Mouse (Mus musculus) liver, embryonic 15.5 days (tissue): ENCODE results near the gene Usp32. TPM values are rescaled to one million over a fixed set of nuclear protein-coding genes. Genes with fewer than 3 reads are reported as not detected.

Experiments used
- ATAC-seq: fragments of 200-750 bp; cut with Nextera tagmentation; 2 replicates; pipeline ENCODE4 v1.8.0; 2017; ENCODE audit warnings: moderate number of reproducible peaks, mild to moderate bottlenecking, moderate library complexity; ENCODE audit not compliant: insufficient read depth
- H3K27ac ChIP-seq: fragments of 300-500 bp; sonication (generic); replicated peaks from 2 replicates; pipeline ENCODE4 v1.5.1; 2015; ENCODE audit warnings: mild to moderate bottlenecking, inconsistent platforms
- H3K27me3 ChIP-seq: fragments of 300-500 bp; sonication (generic); 2 replicates; pipeline ENCODE4 v1.6.1; 2015; ENCODE audit warnings: mild to moderate bottlenecking, inconsistent platforms
- H3K36me3 ChIP-seq: fragments of 300-500 bp; sonication (generic); replicated peaks from 2 replicates; pipeline ENCODE4 v1.6.1; 2015; ENCODE audit warnings: moderate library complexity, mild to moderate bottlenecking, inconsistent platforms
- H3K4me1 ChIP-seq: fragments of 300-500 bp; sonication (generic); replicated peaks from 2 replicates; pipeline ENCODE4 v1.6.1; 2015; ENCODE audit warnings: inconsistent platforms
- H3K4me2 ChIP-seq: fragments of 300-500 bp; sonication (generic); 2 replicates; pipeline ENCODE4 v1.6.1; 2015; ENCODE audit warnings: moderate library complexity, mild to moderate bottlenecking, inconsistent platforms
- H3K4me3 ChIP-seq: fragments of 300-500 bp; sonication (generic); replicated peaks from 2 replicates; pipeline ENCODE4 v1.5.1; 2015; ENCODE audit warnings: mild to moderate bottlenecking, inconsistent platforms
- H3K9ac ChIP-seq: fragments of 300-500 bp; sonication (generic); 2 replicates; pipeline ENCODE4 v1.6.1; 2015; ENCODE audit warnings: moderate library complexity, mild to moderate bottlenecking, inconsistent platforms
- H3K9me3 ChIP-seq: fragments of 300-500 bp; sonication (generic); replicated peaks from 2 replicates; pipeline ENCODE4 v1.6.1; 2016; ENCODE audit warnings: inconsistent platforms
- WGBS: fragments of 180-500 bp; shearing (Covaris S2); methylation state at CpG from one replicate; pipeline ENCODE4 v1.1.7; 2015; ENCODE audit warnings: mixed read lengths; ENCODE audit not compliant: insufficient replicate concordance; 5-methylcytosine and 5-hydroxymethylcytosine counted together
- polyA plus RNA-seq: library from polyadenylated mRNA; unstranded; fragments of >200 nt; fragmentation: Nextera tagmentation; extraction: Ambion mirVana; gene quantifications from 2 replicates; pipeline ENCODE4 v1.2.1, GENCODE M21; 2015

The Usp32 gene
- polyA plus RNA-seq, 1 experiment from 2014 or later = 10.1 TPM

DNA sequence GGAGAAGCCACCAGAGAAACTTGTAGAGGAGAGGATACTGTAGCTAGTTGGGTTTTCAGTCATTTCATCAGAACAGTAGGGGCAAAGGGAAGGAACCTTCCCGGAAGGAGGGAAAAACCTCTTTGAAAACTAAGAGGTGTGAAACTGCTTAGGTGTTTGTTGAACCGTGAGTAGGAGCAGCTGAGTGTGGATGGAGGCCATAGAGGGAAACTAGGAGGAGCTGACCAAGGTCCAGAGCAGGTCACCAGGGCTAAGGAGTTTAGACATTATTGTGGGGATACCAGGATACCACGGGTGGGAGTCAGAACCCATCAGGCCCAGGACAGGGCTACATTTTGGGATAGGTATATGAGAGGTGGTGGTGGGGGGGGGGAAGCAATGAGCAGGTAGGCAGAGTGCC, 176.4 kb downstream of the Usp32 start:
- ATAC-seq = no peak
- peaks cover 30% of the 10 kb centered on the region for H3K27me3 ChIP-seq
- H3K9me3 ChIP-seq = no peaks in the 10 kb centered on the region
- H3K4me1 ChIP-seq = 0 out of 2 replicates have a peak, but pooled peaks cover under 1% of the 10 kb centered on the region
- WGBS = 48% methylated on average over 3 of the region's 3 CpGs
- H3K4me2 ChIP-seq = no peak overlapping the region
- no peak overlapping the region for H3K4me3 ChIP-seq
- no peak overlapping the region for H3K9ac ChIP-seq
- no peaks in the 10 kb centered on the region for H3K36me3 ChIP-seq
- no peak overlapping the region for H3K27ac ChIP-seq

GRCm38 (mm10) chr11:84962536-84962935, 177.4 kb downstream of the Usp32 start:
- WGBS = 50% methylated on average over 4 of the region's 4 CpGs
- ATAC-seq = no peak

GRCm38 (mm10) chr11:84961571-84961970, 178.4 kb downstream of the Usp32 start:
- no peaks in the 10 kb centered on the region for H3K9me3 ChIP-seq
- peaks cover 12% of the 10 kb centered on the region; the same call in 1 of the 2 replicates for H3K4me1 ChIP-seq
- no peak for ATAC-seq
- H3K36me3 ChIP-seq = no peaks in the 10 kb centered on the region
- H3K27ac ChIP-seq = no peak overlapping the region
- H3K4me2 ChIP-seq = no peak overlapping the region
- H3K4me3 ChIP-seq = no peak overlapping the region
- WGBS = 78% methylated on average over 4 of the region's 4 CpGs
- no peak overlapping the region for H3K9ac ChIP-seq
- peaks cover 49% of the 10 kb centered on the region for H3K27me3 ChIP-seq

More at GRCm38 (mm10) chr11:84962536-84962935, 177.4 kb downstream of the Usp32 start:
- 0 out of 2 replicates have a peak, but pooled peaks cover 11% of the 10 kb centered on the region for H3K4me1 ChIP-seq
- H3K27me3 ChIP-seq = peaks cover 40% of the 10 kb centered on the region
- no peak overlapping the region for H3K4me2 ChIP-seq
- H3K36me3 ChIP-seq = no peaks in the 10 kb centered on the region
- H3K4me3 ChIP-seq = no peak overlapping the region
- H3K27ac ChIP-seq = no peak overlapping the region
- no peak overlapping the region for H3K9ac ChIP-seq
- no peaks in the 10 kb centered on the region for H3K9me3 ChIP-seq

DNA sequence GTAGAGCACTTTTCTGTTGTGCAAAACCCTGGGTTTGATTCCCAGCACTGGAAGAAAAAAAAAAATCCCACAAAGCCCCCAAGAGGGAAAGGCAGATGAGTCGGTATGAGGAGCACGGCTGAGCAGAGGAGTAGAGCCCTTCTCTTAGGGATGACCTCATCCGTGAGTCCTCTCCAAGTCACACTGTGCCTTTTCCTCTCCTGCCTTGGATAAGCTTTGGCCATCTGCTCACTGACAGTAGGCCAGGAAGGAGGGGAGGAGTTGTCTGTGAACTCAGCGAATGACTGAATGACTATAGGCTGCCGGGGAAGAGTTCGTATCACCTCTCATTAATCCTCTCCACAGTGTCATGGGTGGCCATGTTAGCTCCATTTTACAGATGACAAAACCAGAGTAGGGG, 179.2 kb downstream of the Usp32 start:
- H3K9me3 ChIP-seq = no peaks in the 10 kb centered on the region
- no peaks in the 10 kb centered on the region for H3K36me3 ChIP-seq
- no peak overlapping the region for H3K4me2 ChIP-seq
- H3K27me3 ChIP-seq = peaks cover 57% of the 10 kb centered on the region
- H3K4me1 ChIP-seq = peaks cover 12% of the 10 kb centered on the region; the same call in 1 of the 2 replicates
- ATAC-seq = no peak
- H3K27ac ChIP-seq = no peak overlapping the region
- 67% methylated on average over 6 of the region's 6 CpGs for WGBS
- no peak overlapping the region for H3K9ac ChIP-seq
- no peak overlapping the region for H3K4me3 ChIP-seq

DNA sequence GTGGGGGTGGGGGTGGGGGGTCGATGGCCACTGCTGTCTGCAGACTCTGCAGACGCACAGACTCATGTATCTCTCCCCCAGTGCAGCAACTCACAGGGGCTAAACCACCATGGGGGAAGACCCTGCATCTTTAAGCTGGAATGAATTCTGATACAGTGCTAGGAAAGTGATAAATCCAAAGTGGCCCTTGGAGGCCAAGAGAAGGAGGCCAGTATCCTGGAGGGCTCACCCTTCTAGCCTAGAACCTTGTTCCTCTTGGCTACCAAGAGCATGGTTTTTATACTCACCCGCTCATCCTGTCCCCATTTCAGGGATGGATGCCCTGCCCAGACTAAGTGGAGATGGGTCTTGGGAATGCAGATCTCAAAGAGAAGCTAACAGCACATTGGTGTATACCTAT, 179.7 kb downstream of the Usp32 start:
- H3K27ac ChIP-seq = no peak overlapping the region
- H3K36me3 ChIP-seq = no peaks in the 10 kb centered on the region
- no peaks in the 10 kb centered on the region for H3K9me3 ChIP-seq
- no peak for ATAC-seq
- peaks cover 61% of the 10 kb centered on the region for H3K27me3 ChIP-seq
- H3K9ac ChIP-seq = no peak overlapping the region
- 38% methylated on average over 3 of the region's 3 CpGs for WGBS
- peaks cover 12% of the 10 kb centered on the region; the same call in 1 of the 2 replicates for H3K4me1 ChIP-seq
- no peak overlapping the region for H3K4me3 ChIP-seq
- no peak overlapping the region for H3K4me2 ChIP-seq

DNA sequence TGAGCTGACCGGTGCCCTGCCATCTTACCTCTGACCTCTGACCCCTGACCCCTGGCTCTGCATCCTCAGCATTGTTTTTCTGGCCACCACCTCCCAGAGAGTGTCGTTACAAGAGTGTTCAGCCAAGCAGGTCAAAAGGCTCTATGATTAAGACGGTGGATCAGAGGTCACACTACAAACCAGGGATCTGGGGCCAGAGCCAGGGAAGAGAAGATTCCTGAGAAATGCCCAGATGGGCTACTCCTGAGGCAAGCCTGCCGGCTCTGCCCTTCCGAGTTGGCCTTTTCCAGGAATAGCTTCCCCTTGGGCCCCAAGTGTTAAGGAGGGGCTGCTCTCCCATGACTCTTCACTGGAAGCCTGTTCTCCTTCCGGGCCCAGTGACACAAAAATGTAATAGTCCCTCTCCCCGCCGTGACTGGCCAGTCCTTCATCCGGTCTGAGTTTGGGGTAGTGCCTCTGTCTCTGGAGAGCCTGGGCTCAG, 180.2 kb downstream of the Usp32 start:
- no peak for ATAC-seq
- peaks cover 12% of the 10 kb centered on the region; the same call in 1 of the 2 replicates for H3K4me1 ChIP-seq
- WGBS = 7% methylated on average over 9 of the region's 9 CpGs
- H3K27ac ChIP-seq = no peak overlapping the region
- no peaks in the 10 kb centered on the region for H3K9me3 ChIP-seq
- H3K27me3 ChIP-seq = peaks cover 66% of the 10 kb centered on the region
- no peaks in the 10 kb centered on the region for H3K36me3 ChIP-seq
- no peak overlapping the region for H3K9ac ChIP-seq
- no peak overlapping the region for H3K4me2 ChIP-seq
- H3K4me3 ChIP-seq = no peak overlapping the region

DNA sequence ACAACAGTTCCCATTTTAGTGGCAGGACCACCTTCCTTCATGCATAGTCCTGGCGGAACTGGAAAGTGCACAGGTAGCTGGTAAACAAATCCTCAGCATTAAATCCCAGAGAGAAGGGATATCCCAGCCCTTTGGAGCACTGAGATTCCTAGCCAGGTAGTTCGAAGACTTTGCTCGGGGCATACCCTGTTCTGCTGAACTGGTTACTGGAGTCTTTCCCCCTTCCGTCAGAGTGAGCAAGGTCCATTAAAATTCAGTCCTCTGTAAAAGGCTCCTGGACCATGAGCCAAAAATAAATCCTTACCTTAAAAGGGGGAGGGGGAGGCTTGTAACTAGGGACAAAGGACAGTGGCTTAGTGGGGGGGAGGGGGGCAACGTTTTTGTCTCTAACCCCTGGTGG, 180.8 kb downstream of the Usp32 start:
- Histone ChIP-seq H3K36me3 (no peaks in the 10 kb centered on the region), H3K27ac (no peak overlapping the region), H3K4me3 (no peak overlapping the region), H3K9me3 (no peaks in the 10 kb centered on the region), H3K4me1 (peaks cover 12% of the 10 kb centered on the region; the same call in 1 of the 2 replicates), H3K27me3 (peaks cover 70% of the 10 kb centered on the region), H3K4me2 (no peak overlapping the region), H3K9ac (no peak overlapping the region)
- WGBS = 32% methylated on average over 5 of the region's 5 CpGs
- ATAC-seq = no peak

GRCm38 (mm10) chr11:84958271-84958630, 181.7 kb downstream of the Usp32 start:
- no peak overlapping the region for H3K4me3 ChIP-seq
- 3% methylated on average over 11 of the region's 11 CpGs for WGBS
- H3K27ac ChIP-seq = no peak overlapping the region
- H3K4me1 ChIP-seq = peaks cover 12% of the 10 kb centered on the region; the same call in 1 of the 2 replicates
- ATAC-seq = no peak
- peak overlapping the region; percentile 43 for H3K4me2 ChIP-seq
- peaks cover 70% of the 10 kb centered on the region for H3K27me3 ChIP-seq
- no peaks in the 10 kb centered on the region for H3K36me3 ChIP-seq
- H3K9ac ChIP-seq = no peak overlapping the region
- H3K9me3 ChIP-seq = no peaks in the 10 kb centered on the region

- peaks cover 12% of the 10 kb centered on the region; the same call in 1 of the 2 replicates for H3K4me1 ChIP-seq
- H3K27ac ChIP-seq = no peak within 1 kb of the TSS
- peaks cover 70% of the 10 kb centered on the region for H3K27me3 ChIP-seq
- H3K9ac ChIP-seq = no peak within 1 kb of the TSS
- H3K4me2 ChIP-seq = peak within 1 kb of the TSS; percentile 43
- no peaks in the 10 kb centered on the region for H3K9me3 ChIP-seq
- 2% methylated on average over 49 of the region's 49 CpGs for WGBS
- H3K4me3 ChIP-seq = 0 out of 2 replicates have a peak within 1 kb of the TSS, but pooled peaks have one; percentile 18
- ATAC-seq = no peak
- H3K36me3 ChIP-seq = no peaks in the 10 kb centered on the region
Observed at GRCm38 (mm10) chr11:84957591-84958270, 182.2 kb downstream of the Usp32 start, which contains the start of gene Car4. Car4 (plus strand) TSS chr11:84957786.

- Histone ChIP-seq H3K36me3 (no peaks in the 10 kb centered on the region), H3K9ac (no peak overlapping the region), H3K4me3 (no peak overlapping the region), H3K4me2 (peak overlapping the region; percentile 43; the same call in 1 of the 2 replicates), H3K27ac (no peak overlapping the region), H3K4me1 (peaks cover 12% of the 10 kb centered on the region; the same call in 1 of the 2 replicates), H3K27me3 (peaks cover 70% of the 10 kb centered on the region), H3K9me3 (no peaks in the 10 kb centered on the region)
- no peak for ATAC-seq
- WGBS = 8% methylated on average over 15 of the region's 15 CpGs
Observed at GRCm38 (mm10) chr11:84957171-84957570, 182.8 kb downstream of the Usp32 start.

DNA sequence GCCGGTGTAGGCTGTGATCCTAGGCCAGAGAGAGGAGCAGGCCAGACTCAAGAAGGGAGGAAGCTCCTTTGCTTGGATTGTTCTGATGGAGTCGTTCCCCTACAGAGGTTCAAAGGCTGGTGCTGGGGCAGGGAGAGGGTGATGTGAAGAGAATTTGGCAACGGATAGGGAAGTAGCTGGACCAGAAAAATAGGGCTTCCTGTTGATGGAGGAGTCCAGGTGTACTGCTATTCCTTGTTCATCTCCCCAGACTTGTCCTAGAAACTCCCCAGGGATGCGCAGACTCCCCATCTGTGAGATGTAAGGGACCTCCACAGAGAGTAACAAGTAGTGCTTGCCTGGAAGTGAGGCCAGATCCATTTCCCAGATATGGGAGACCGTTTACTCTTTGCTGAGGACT, 183.6 kb downstream of the Usp32 start:
- peaks cover 67% of the 10 kb centered on the region for H3K27me3 ChIP-seq
- no peak overlapping the region for H3K4me3 ChIP-seq
- no peak overlapping the region for H3K4me2 ChIP-seq
- no peak for ATAC-seq
- WGBS = 23% methylated on average over 5 of the region's 5 CpGs
- no peaks in the 10 kb centered on the region for H3K36me3 ChIP-seq
- no peaks in the 10 kb centered on the region for H3K9me3 ChIP-seq
- H3K9ac ChIP-seq = no peak overlapping the region
- H3K4me1 ChIP-seq = peaks cover 12% of the 10 kb centered on the region; the same call in 1 of the 2 replicates
- no peak overlapping the region for H3K27ac ChIP-seq
